Mouse (Mus musculus) lung, adult 10 weeks (tissue): Measurements from ENCODE around the gene Slc46a3. TPM values are rescaled to one million over a fixed set of nuclear protein-coding genes. Genes with fewer than 3 reads are reported as not detected.

ENCODE experiments used
- polyA plus RNA-seq: library from polyadenylated mRNA; stranded (reverse); fragments of 350-450 nt; fragmentation: Illumina TruSeq; extraction: RNeasy Lipid Tissue Mini Kit (QIAGEN cat#74804); gene quantifications from one replicate; pipeline ENCODE4 v1.2.3, GENCODE M21; 2014; ENCODE audit warnings: low read depth, low replicate concordance; ENCODE audit not compliant: insufficient read depth

Gene Slc46a3
- polyA plus RNA-seq: 16.2 TPM

GRCm38 (mm10) chr5:147894455-147895076, at the start of gene Slc46a3:
Gene Slc46a3 (minus strand): TSS chr5:147894815.

GRCm38 (mm10) chr5:147860449-147861261, 34.0 kb downstream of the Slc46a3 start, which contains the start of gene Pomp:
Gene Pomp (plus strand): TSS chr5:147860461.

Other genes with a start within 250 kb of the Slc46a3 start
- 29.2 TPM for gene Flt1, start 168.8 kb downstream of the Slc46a3 start, polyA plus RNA-seq
- gene Pomp, start 34.4 kb downstream of the Slc46a3 start, polyA plus RNA-seq: 258 TPM
- gene Mtus2, start 62.5 kb upstream of the Slc46a3 start, polyA plus RNA-seq: 2.3 TPM